Mouse (Mus musculus) heart, postnatal 14 days (tissue): ENCODE measurements around the gene Il1f8. TPM values are rescaled to one million over a fixed set of nuclear protein-coding genes. Genes with fewer than 3 reads are reported as not detected.
A peak's percentile ranks its signal among the peaks of the same experiment; 100 is the strongest.
"Not testable (repeated sequence)": the region's sequence is repeated elsewhere in the genome, so short reads cannot be mapped to it uniquely, and the experiment has no call there.

ENCODE experiments used
- DNase-seq, 2 experiments: peaks; one replicate each; pipeline ENCODE4 v3.0.0; 2021 to 2022
- intact Hi-C: fragments of 180-260 bp; cut with DNase I; formaldehyde crosslinking; loops from one replicate; pipeline ENCODE4 v1.15.1; 2025
- long read RNA-seq, 2 experiments: library from polyadenylated mRNA; stranded (forward); transcript quantifications; one replicate each; pipeline ENCODE4 v2.0.0; 2021
- total RNA-seq, 2 experiments: library from RNA; stranded (reverse); gene quantifications; 2 replicates each; pipeline ENCODE4 v1.2.3; 2021

The Il1f8 gene
- total RNA-seq: not detected
- long read RNA-seq, experiment 1: 0 reads
- long read RNA-seq, experiment 2: 0 reads

DNA sequence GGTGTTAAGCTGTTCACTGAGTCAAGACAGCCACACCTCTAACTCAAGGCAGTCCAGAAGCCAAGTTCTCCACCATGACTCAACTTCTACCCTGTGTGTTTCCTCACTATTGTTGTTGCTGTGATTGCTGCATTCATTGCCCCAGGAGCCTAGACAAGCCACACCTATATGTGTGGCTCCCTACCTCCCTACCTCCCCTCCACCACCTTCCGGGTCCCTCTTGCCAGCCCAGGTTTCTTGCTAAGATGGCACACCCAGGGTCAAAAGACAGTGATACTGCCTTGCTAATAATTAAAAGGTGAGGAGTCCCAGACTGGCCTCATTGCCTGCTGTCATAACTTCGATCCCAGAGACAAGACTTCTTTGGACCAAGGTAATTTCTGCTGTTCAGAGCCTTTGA is at the start of gene Il1f8:
Il1f8 (plus strand) TSS at position 301 of the 400 bp plus-strand sequence.
- no peak for DNase-seq
- intact Hi-C loops: no loop called here

DNA sequence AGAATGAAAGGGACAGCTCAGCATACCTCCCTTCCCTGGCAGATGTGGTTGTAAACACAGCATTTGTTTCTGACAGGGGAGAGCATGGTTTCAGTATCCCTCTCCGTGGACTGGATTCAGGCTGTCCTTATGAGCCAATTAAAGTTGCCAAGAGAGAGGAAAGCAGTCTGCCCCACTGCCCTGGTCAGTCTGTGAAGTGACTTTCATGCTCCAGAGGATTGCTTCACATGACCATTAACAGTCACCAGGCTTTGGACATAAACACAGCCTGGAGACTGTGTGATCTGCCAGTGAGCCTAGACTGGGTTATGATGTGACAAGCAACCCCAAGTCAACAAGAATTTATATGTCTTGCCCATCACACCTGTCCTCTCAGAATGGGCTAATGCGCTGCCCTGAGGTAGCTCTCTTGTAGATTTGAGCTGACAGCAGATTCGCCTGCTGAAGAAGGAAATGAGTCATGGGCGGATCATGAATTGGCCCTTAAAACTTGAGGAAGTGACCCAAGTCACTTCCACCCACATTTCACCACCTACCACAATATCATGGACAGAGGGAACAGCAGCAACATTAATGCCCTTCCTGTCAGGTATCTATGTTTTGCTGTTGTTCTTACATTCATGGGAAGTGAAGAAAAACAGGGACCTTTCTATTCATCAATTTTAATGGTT is 49.2 kb upstream of the Il1f8 start:
- DNase-seq: no peak
- intact Hi-C loops: no loop called here

DNA sequence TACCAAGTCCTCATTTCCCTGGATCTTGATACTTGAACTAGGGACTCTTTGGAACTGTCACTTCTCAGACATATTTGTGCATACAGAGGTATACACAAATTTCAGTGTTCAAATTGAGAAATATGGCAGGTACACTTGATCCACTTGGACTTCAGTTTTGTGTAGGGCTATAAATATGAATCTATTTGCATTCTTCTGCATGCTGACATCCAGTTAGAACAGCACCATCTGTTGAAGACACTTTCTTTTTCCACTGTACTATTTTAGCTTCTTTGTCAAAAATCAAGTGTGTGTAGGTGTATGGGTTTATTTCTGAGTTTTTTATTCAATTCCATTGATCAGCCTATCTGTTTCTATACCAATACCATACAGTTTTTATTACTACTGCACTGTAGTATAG is 43.9 kb upstream of the Il1f8 start:
- intact Hi-C loops: no loop called here
- no peak for DNase-seq

DNA sequence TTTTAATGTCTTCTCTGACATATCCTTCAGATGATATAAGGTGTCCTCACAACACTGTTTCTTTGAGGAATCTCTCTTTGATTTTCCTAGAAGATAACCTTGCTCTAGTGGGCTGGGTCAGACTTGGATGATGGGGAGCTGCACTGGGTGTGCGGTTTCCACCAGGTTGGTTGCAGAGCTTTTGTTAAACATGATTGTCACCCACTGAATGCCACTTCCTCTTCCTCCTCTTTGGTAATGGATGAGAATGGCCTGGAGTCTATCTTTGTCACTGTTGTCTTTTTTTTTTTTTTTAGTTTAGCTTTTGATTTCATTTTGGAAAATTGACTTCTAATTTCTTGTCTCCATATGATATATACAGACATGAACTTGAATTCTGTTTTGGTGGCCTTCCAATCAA is 18.6 kb upstream of the Il1f8 start:
- no peak for DNase-seq
- intact Hi-C loops: no loop called here

DNA sequence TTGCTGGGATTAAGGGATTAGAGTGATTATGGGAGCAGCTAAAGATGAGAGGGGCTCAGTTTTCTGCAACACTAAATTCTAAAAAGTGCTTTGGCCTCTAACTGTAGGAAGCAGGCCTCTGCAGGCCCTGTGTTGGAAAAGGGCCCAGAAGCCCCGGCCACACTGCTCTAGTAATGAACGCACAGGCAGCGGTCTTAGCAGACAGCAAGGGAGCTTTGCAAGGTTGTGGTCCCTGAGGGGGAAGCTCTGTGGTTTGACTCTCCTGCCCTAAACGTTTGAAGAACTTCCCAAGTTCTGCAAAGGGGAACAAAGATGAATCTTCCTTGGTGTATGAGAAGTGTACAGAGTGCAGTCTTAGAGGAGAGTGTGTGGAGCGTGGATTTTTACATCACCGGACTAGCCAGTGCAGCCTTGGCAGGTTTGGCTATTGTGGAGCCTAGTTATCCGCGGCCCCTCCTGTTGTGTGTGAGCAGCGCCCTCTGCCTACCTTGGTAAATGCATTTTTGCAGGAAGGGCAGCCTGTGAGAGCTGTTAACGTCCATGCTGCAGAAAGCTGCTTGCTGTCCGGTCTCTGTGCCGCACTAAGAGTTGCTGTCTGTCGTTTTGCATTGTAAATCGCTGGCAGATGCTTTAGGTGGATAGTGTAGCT is 28.8 kb downstream of the Il1f8 start:
- DNase-seq: peak in 1 of 2 experiments; percentile 9
- intact Hi-C loops: not testable (repeated sequence)

DNA sequence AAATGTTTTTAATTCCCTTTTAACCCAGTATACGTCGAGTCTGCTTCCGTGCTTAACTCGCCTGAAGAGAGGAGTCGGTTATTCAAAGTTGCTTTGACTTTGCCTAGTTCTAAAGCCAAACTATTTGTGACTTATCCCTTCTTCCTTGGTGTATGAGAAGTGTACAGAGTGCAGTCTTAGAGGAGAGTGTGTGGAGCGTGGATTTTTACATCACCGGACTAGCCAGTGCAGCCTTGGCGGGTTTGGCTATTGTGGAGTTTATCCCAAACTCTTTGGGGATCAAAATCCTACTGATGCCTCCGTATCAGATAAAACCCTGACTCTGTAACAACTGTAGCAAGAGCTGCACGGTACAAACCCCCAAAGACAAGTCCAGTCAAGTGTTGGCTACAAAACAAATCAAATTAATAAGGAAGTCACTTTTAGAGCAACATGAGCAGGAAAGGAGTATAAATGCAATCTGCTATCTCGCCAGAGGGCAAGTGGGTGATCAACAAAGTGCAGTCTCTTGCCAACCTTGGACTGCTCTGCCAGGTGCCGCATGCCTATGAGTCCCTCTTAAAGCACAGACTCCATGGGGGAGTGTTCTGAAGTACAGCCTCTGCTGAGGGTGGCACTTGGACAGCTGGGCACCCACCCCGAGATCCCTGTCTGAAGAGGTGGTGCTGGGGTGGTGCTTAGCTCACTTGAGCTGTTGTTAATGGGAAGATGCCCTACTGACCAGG is 29.6 kb downstream of the Il1f8 start:
- DNase-seq, intact Hi-C loops: not testable (repeated sequence)

DNA sequence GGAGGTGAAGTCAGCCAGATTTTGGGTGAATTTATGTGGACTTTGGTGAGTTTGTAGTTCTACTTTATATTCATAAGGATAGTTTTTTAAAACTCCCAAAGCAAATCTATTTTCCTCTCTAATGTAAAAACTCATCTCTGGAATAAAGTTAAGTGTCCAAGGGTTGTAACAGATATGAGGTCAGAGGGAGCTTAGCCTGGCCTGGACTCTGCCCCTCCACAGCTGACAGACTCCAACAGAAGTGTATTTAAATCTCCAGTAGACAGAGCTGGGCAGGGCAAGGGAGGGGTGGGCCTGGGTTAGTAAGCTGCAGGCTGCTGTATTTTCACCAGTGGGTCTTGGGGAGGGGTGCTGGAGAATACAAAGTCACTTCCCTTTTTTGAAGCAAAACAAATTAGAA is 31.1 kb downstream of the Il1f8 start:
- DNase-seq, intact Hi-C loops: not testable (repeated sequence)

DNA sequence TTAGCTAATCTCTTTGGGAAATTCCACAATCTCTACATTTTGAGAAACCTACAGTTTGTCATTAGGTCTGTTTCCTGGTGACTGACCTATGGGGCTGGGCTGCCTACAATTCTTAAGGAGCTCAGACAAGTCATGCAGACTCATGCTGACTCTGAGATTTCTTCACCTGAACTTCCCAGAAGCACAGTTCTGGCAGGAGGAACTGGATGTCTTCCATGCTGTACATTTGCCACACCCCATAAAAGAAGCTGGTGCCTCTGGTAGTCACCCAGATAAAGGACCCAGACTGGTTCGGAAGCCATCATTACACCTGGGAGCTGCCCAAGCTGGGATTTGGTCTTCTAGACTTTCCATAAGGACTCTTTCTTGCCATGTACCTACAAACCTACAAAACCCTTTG is 33.2 kb downstream of the Il1f8 start, which contains the start of gene Il1f9:
Il1f9 (plus strand) TSS at position 301 of the 400 bp plus-strand sequence.
- DNase-seq: no peak
- intact Hi-C loops: no loop called here

DNA sequence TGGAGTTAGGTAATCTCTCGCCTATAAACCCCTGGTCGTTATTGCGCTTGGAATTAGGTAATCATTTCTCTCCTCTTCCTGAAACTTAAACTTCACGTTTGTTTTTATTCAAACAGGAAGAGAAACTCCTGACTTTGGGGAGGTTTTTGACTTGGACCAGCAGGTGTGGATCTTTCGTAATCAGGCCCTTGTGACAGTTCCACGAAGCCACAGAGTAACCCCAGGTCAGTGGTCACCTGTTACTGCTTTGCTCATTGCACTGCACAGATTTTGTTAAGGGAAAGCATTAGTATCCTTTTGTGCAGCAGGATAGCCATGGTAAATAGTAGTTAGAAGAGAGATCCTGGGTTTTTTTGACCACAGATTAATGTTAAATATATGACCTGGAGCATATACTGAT is 34.6 kb downstream of the Il1f8 start:
- intact Hi-C loops: no loop called here
- no peak for DNase-seq

DNA sequence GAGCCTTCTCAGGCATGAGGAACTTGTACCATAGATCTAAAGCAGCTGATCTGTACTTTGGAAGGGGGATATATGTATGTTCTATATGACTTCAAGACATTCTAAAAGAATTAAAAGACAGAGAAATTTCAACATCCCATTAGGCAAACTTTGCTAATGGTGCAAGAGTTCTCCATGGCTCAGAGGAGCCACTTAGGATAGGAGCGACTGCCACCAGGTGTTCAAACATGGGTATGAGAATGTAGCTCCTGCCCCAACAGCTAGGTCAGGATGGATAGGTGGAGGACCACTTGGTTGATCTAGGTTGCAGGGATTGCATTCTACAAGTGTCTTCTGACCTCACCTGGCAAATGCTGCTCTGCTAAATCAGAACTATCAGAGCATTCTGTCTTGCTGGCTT is 35.2 kb downstream of the Il1f8 start:
- DNase-seq: no peak

More for the DNA sequence above, 35.2 kb downstream of the Il1f8 start:
- intact Hi-C loops: no loop called here

Other genes with a start within 250 kb of the Il1f8 start
- gene Hnmt, start 103.8 kb upstream of the Il1f8 start, total RNA-seq: 10 to 100 TPM; 12.0 to 14.0 TPM
- gene Tbpl2, start 56.6 kb upstream of the Il1f8 start, total RNA-seq: not detected
- not detected for gene Il1f9, start 33.3 kb downstream of the Il1f8 start, total RNA-seq
- gene Il1f6, start 62.3 kb downstream of the Il1f8 start, total RNA-seq: not detected
- gene Il1f5, start 123.8 kb downstream of the Il1f8 start, total RNA-seq: not detected
- not detected for gene Il1f10, start 138.0 kb downstream of the Il1f8 start, total RNA-seq
- gene Il1rn, start 183.7 kb downstream of the Il1f8 start, total RNA-seq: under 1 TPM in 1 of 2 experiments, not detected in 1; 0.22 TPM
- gene Psd4, start 214.4 kb downstream of the Il1f8 start, total RNA-seq: 1 to 10 TPM in 1 of 2 experiments, under 1 TPM in 1; 0.65 to 2.7 TPM